ENCODE assay signal across 8 mouse cellular contexts in the genomic region with DNA sequence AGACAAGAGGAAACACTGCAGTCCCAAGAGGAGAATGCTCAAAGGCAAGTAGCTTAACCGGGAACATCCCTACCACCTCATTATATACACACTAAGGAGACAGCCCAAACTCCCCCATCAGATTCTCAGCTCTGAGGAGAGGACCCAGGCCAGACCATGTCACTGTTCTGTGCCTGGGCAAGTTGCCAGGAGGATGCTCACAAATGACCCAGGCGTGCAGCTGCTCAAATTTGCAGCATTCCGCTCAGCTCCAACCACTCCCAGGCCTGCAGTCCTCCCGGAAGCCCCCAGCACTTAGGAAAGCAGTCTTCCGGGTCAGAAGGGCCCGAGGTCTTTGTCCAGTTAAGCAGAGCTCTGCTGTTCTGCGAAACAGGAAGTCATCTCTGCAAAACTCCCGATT. TPM values are rescaled to one million over a fixed set of nuclear protein-coding genes. Genes with fewer than 3 reads are reported as not detected.
DNase-seq lines count a peak whose midpoint lies in the region; ATAC-seq and TF ChIP-seq lines count a peak whose summit lies in the region.

No protein-coding gene starts in this region.

- ATAC-seq in midbrain, postnatal 0 days (ENCODE audit: low FRiP score) = no peak
- no peak for ATAC-seq in midbrain, embryonic 16.5 days
- ATAC-seq in hindbrain, embryonic 16.5 days = peak; percentile 57; the same call in 1 of the 2 replicates
- ATAC-seq in lung, postnatal 0 days = peak; percentile 64

- no peak overlapping the region for H3K4me3 ChIP-seq in midbrain, postnatal 0 days (ENCODE audit: low read depth, low read length)
- H3K4me3 ChIP-seq in midbrain, embryonic 16.5 days (ENCODE audit: low read depth, low read length) = no peak overlapping the region
- no peak overlapping the region for H3K4me3 ChIP-seq in hindbrain, embryonic 16.5 days (ENCODE audit: low read length)
- H3K4me3 ChIP-seq in lung, postnatal 0 days (ENCODE audit: low read depth, low read length) = no peak overlapping the region

- peak; percentile 69 for DNase-seq in midbrain, postnatal 0 days (ENCODE audit: low spot score)
- peak; percentile 73 for DNase-seq in gastrocnemius, postnatal 10 days
- peak; percentile 76 for DNase-seq in lung, postnatal 0 days (ENCODE audit: low spot score)
- no peak for DNase-seq in T-cell, adult 2 months (ENCODE audit: low spot score)
- no peak for DNase-seq in thymus, postnatal 4 days
- no peak for DNase-seq in frontal cortex, postnatal 14 days (ENCODE audit: low spot score in 2 of 2)

- no peaks in the 10 kb centered on the region for H3K9me3 ChIP-seq in midbrain, postnatal 0 days (ENCODE audit: low read length)
- no peaks in the 10 kb centered on the region for H3K9me3 ChIP-seq in midbrain, embryonic 16.5 days (replicated peaks; ENCODE audit: control insufficient read depth, low read length, poor library complexity, severe bottlenecking)
- no peaks in the 10 kb centered on the region for H3K9me3 ChIP-seq in hindbrain, embryonic 16.5 days (ENCODE audit: control insufficient read depth, low read length)
- H3K9me3 ChIP-seq in lung, postnatal 0 days (ENCODE audit: low read length) = no peaks in the 10 kb centered on the region

- H3K27me3 ChIP-seq in midbrain, postnatal 0 days (ENCODE audit: insufficient read depth, low read length) = no peaks in the 10 kb centered on the region
- no peaks in the 10 kb centered on the region for H3K27me3 ChIP-seq in midbrain, embryonic 16.5 days (ENCODE audit: control insufficient read depth, insufficient read depth, low read depth, low read length)
- no peaks in the 10 kb centered on the region for H3K27me3 ChIP-seq in hindbrain, embryonic 16.5 days (replicated peaks; ENCODE audit: control insufficient read depth, insufficient read depth, low read length)
- no peaks in the 10 kb centered on the region for H3K27me3 ChIP-seq in lung, postnatal 0 days (replicated peaks; ENCODE audit: insufficient read depth, low read length)

- no peak overlapping the region for H3K27ac ChIP-seq in midbrain, postnatal 0 days (ENCODE audit: low read depth, low read length)
- H3K27ac ChIP-seq in midbrain, embryonic 16.5 days (ENCODE audit: low read length) = no peak overlapping the region
- H3K27ac ChIP-seq in hindbrain, embryonic 16.5 days (ENCODE audit: low read depth, low read length) = no peak overlapping the region
- 0 out of 2 replicates have a peak overlapping the region, but pooled peaks have one; percentile 14 for H3K27ac ChIP-seq in lung, postnatal 0 days (ENCODE audit: low read length)

- no peak for TF ChIP-seq EP300 in lung, postnatal 0 days (IDR thresholded peaks at IDR 0.05)

- 54% methylated on average over 8 of the region's 8 CpGs for WGBS in midbrain, postnatal 0 days
- WGBS in midbrain, embryonic 16.5 days = 49% methylated on average over 8 of the region's 8 CpGs
- 42% methylated on average over 8 of the region's 8 CpGs for WGBS in hindbrain, embryonic 16.5 days
- 28% methylated on average over 8 of the region's 8 CpGs for WGBS in lung, postnatal 0 days

- H3K36me3 ChIP-seq in midbrain, postnatal 0 days (ENCODE audit: insufficient read depth, low read length) = no peaks in the 10 kb centered on the region
- no peaks in the 10 kb centered on the region for H3K36me3 ChIP-seq in midbrain, embryonic 16.5 days (ENCODE audit: control insufficient read depth, insufficient read depth, low read length)
- H3K36me3 ChIP-seq in hindbrain, embryonic 16.5 days (ENCODE audit: control insufficient read depth, insufficient read depth, low read length) = no peaks in the 10 kb centered on the region
- H3K36me3 ChIP-seq in lung, postnatal 0 days (ENCODE audit: insufficient read depth, low read length) = no peaks in the 10 kb centered on the region

- H3K9ac ChIP-seq in midbrain, postnatal 0 days (replicated peaks; ENCODE audit: low read length, poor library complexity, severe bottlenecking) = no peak overlapping the region
- H3K9ac ChIP-seq in midbrain, embryonic 16.5 days (ENCODE audit: low read depth, low read length) = no peak overlapping the region
- H3K9ac ChIP-seq in hindbrain, embryonic 16.5 days (ENCODE audit: low read depth, low read length) = no peak overlapping the region
- no peak overlapping the region for H3K9ac ChIP-seq in lung, postnatal 0 days (replicated peaks; ENCODE audit: low read depth)

- TF ChIP-seq CTCF in midbrain, postnatal 0 days (IDR thresholded peaks at IDR 0.05) = no peak
- TF ChIP-seq CTCF in lung, postnatal 0 days (IDR thresholded peaks at IDR 0.05) = no peak

- no peak overlapping the region for H3K4me2 ChIP-seq in midbrain, postnatal 0 days (ENCODE audit: low read depth, low read length, poor library complexity, severe bottlenecking)
- H3K4me2 ChIP-seq in midbrain, embryonic 16.5 days (ENCODE audit: low read length) = no peak overlapping the region
- no peak overlapping the region for H3K4me2 ChIP-seq in hindbrain, embryonic 16.5 days (ENCODE audit: low read length)
- H3K4me2 ChIP-seq in lung, postnatal 0 days (replicated peaks; ENCODE audit: low read depth, low read length) = no peak overlapping the region

- H3K4me1 ChIP-seq in midbrain, postnatal 0 days (ENCODE audit: insufficient read depth, low read length) = peaks cover 4% of the 10 kb centered on the region; the same call in 1 of the 2 replicates
- H3K4me1 ChIP-seq in midbrain, embryonic 16.5 days (ENCODE audit: control insufficient read depth, insufficient read depth, low read length) = peaks cover 7% of the 10 kb centered on the region; the same call in 1 of the 2 replicates
- peaks cover 12% of the 10 kb centered on the region for H3K4me1 ChIP-seq in hindbrain, embryonic 16.5 days (ENCODE audit: control insufficient read depth, insufficient read depth, low read depth, low read length)
- peaks cover 39% of the 10 kb centered on the region; the same call in 1 of the 2 replicates for H3K4me1 ChIP-seq in lung, postnatal 0 days (ENCODE audit: insufficient read depth, low read depth, low read length)

RNA-seq across cellular contexts. Expression of gene Stk24, which starts 31.6 kb away (rescaled TPM):
- 19.5 and 22.3 TPM in 2 replicates for total RNA-seq in midbrain, postnatal 0 days (2014; rRNA removed)
- polyA plus RNA-seq in midbrain, postnatal 0 days (2015; fragmentation: Nextera tagmentation; extraction: Ambion mirVana) = 9.8 and 12.8 TPM in 2 replicates
- 14.5 and 16.1 TPM in 2 replicates for polyA plus RNA-seq in midbrain, embryonic 16.5 days (2015; fragmentation: Nextera tagmentation; extraction: Ambion mirVana)
- total RNA-seq in gastrocnemius, postnatal 10 days (2021) = 10 to 100 TPM; 37.6 to 39.7 TPM
- 14.6 and 18.5 TPM in 2 replicates for polyA plus RNA-seq in hindbrain, embryonic 16.5 days (2015; fragmentation: Nextera tagmentation; extraction: Ambion mirVana)
- 30.6 and 33.4 TPM in 2 replicates for polyA plus RNA-seq in lung, postnatal 0 days (2015; fragmentation: Nextera tagmentation; extraction: Ambion mirVana)

Comparison
In these comparisons a context has a peak if more than half of its experiments do, and no peak if none do; other contexts are left out.
1. ATAC-seq: peak in hindbrain, embryonic 16.5 days (single experiment) and lung, postnatal 0 days (single experiment); none in midbrain, postnatal 0 days (single experiment) and midbrain, embryonic 16.5 days (single experiment).
2. DNase-seq: peak in midbrain, postnatal 0 days (single experiment), gastrocnemius, postnatal 10 days (single experiment) and lung, postnatal 0 days (single experiment); none in T-cell, adult 2 months (single experiment), thymus, postnatal 4 days (single experiment) and frontal cortex, postnatal 14 days (0 of 2).